Mouse (Mus musculus): Measurements from ENCODE around the gene Rrp1.
"Not testable (repeated sequence)": the region's sequence is repeated elsewhere in the genome, so short reads cannot be mapped to it uniquely, and the experiment has no call there.

Gene Rrp1

DNA sequence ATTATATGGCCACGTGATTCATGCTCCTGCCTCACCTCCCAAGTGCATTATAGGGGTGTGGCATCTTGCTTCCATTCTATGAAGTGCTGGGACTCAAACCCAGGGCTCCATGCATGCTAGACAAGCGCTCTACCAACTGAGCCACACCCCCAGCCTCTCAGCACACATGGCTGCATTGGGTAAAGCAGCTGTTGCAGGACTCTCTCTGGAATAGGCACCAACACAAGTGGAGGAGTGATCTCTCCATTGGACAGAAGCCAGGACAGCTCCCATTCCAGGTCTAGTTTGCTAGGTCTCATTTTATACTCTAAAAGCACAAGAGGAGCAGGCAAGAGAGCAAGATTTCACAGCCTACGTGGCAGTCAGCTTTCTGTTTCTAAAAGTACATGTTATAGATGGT is 29.3 kb downstream of the Rrp1 start:
- DNase-seq (ENCODE audit: low spot score), result no peak

DNA sequence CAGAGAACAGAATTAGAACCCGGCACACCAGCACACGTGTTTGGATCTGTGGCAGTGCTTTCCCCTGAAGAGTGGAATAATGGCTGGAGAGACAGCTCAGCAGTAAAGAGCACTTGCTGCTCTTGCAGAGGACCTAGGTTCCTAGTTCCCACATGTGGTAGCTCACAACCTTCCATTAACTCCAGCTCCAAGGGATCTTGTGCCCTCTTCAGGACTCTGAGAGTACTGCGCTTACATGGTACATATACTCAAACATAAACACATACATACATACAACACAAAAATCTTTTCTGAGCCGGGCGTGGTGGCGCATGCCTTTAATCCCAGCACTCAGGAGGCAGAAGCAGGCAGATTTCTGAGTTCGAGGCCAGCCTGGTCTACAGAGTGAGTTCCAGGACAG is 34.3 kb downstream of the Rrp1 start:
- no peak for DNase-seq (ENCODE audit: low spot score)

DNA sequence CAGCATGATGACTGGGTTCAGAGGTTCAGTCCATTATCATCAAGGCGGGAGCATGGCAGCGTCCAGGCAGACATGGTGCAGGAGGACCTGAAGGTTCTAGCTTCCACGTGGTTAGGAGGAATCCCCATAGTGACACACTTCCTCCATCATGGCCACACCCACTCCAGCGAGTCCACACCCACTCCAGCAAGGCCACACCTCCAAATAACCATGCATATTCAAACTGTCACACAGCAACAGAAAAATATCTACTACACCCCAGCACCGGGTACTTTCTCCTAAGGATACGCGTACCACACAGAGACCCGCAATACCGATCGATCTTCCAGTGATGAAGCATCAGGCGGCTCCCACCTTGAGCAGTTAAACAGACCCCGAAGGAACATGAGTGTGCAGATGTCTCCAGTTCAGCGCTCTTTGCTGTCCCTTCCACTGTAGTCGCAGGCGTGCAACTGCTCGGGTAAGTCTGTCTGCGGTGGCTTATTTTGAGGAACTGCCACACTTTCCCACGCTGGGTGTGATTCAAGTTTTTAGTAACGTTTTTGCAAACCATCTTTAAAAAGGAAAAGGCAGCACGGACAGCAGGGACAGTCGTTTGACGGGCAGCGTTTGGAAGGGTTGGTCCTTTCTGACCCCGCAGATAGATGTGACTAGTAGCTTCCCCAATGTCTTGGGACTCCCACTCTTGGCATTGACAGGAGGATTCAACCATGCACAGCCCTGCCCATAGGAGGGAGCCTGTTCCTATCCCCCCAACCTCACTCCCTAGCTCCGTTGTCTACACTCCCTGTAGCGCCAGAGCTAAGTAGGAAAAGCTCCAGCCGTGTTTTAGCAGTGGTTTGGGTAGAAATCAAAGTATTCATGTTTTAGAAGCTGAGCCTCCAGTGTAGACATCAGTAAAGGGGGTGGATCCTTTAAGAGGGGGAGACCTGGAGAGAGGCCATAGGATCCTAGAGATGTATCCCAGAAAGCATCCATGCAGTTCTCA is 39.9 kb downstream of the Rrp1 start:
- no peak for DNase-seq (ENCODE audit: low spot score)

DNA sequence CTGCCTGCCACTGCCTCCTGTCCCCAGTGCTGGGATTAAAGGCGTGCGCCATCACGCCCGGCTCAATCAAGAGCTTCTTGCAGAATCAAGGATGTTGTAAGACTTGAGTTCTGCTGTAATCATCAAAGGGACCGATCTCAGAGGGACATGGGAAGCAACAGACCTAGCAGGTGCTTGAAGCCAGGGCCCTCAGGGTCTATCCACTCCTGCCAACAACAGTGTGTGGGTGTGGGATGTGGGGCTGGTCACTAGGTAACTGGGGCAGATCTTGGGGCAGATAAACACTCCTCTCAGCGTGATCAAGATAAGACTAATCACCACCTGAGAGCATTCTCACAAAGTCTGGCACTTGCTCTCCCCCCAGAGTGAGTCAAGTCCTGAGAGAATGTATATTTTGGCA is 41.1 kb downstream of the Rrp1 start:
- DNase-seq (ENCODE audit: low spot score), result no peak

DNA sequence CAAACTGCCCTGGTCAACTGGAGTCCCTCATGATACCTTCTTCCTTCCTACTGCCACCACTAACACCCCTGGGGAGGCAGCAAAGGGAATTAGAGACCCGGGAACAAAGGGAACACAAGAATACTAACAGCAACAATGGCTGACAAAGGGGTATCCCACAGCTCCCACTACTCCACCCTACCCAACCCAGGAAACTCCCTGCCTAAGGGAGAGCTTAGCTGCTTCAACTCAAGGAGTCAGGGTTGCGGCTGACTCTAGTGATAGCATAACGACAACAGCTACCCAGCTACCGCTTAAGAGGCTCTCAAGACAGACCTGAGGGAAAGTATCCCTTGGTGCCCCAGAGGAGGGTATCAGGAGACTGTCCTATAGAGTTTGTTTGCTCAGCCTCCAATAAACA is 45.3 kb downstream of the Rrp1 start:
- DNase-seq (ENCODE audit: low spot score), result no peak

DNA sequence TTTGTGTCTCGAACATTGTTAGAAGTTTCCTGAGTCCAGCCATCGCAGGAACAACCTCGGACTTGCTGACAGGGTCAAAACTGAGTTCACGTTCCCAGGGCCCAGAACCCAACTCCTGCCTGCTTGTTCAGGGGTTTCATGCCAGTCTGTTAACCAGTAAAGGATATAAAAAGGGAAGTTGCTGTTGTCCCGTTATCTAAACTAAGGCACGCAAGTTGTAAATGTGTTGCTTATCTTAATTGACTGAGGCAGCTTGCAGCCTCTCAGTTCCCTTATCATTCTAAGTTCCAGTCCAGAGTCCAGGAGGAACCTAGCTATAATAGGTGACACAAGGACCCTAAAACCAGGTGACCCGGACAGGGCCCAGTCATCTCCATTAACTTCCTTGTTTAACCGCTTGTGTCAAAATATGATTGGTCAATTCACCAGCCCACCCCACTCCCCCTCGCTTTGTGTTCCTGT is 46.0 kb downstream of the Rrp1 start:
- DNase-seq (ENCODE audit: low spot score), result no peak

DNA sequence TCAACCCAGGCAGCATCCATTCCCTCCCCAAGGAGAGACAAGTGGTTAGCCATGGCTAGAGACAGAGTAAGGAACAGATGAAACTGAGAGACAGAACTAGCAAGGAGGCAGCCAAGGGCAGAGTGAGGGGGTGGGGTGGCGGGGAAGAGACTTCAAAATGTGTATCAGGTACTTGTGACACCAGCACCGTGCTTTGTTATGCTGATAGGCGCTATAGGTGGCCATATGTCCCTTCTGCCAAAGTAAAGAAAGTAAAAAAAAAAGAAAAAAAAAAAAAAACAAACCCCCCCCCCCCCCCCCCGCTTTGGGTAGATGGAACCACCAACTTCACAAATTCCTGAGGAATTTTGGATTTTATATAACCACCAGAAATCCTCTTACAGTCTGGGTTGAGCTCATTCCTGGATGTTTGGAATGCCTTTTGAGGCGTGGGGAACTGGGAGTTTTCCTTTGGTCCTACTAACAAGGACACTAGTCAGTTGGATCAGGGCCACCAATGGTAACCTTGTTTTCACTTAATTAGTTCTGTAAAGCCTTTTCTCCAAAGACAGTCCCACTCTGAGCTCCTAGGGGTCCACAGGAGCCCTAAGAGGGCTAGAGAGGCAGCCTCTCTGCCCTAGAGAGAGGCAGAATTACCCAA is 46.5 kb downstream of the Rrp1 start:
- no peak for DNase-seq (ENCODE audit: low spot score)

DNA sequence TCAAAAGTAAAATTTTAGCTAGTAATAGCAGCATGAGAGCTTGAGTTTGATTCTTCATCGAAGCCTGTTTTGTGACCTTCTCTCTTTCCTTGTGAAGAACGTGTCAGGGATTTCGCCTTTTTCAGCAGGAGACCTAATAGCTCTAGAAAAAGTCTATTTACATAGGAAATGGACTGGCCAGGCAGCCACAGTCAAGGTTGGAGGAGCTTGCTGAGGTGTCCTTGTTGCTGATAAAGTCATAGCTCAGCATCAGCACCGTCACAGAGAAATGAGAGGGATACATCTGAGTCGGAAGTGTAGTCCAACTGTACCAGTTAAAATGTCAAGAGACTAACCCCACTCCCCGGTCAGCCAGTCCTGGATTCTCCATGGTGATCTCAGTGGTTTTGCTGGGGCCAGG is 47.3 kb downstream of the Rrp1 start:
- no peak for DNase-seq (ENCODE audit: low spot score)

DNA sequence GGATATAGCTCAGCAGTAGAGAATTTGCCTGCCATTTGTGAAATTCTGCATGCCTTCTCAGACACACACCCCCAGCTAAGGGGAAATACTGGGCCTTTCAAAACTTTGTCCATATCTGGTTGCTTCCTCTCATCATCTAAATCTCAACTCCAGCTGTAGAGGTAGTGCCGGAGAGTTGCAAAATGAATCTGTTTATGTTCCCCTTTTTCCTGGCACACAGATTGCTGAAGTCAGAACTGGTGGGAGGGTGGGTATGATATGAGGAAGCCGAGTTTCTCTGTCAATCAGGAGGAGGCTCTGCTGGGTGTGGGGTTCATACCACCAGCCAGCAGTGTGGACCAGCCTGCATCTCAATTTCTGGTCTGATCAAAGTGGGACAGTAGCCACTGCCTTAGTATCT is 48.7 kb downstream of the Rrp1 start:
- no peak for DNase-seq (ENCODE audit: low spot score)

DNA sequence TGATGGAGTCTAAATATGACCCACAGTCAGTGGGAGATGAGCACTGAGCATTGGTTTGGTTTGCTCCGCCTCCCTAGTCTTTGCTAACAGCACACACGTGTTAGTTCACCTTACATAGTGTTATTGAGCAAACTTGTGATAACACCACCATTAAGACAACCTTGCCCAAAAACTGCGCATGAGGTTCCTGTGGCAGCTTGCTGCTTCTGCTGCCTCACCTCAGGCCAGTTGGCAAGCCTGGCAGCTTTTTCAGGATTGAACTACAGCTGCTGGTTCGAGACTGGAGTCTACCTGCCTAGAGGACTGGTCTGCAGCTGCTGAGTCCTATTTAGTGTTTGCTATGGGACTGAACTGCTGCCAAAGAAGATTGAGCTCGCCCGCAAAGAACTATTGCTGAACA is 49.5 kb downstream of the Rrp1 start:
- DNase-seq (ENCODE audit: low spot score), result no peak

DNA sequence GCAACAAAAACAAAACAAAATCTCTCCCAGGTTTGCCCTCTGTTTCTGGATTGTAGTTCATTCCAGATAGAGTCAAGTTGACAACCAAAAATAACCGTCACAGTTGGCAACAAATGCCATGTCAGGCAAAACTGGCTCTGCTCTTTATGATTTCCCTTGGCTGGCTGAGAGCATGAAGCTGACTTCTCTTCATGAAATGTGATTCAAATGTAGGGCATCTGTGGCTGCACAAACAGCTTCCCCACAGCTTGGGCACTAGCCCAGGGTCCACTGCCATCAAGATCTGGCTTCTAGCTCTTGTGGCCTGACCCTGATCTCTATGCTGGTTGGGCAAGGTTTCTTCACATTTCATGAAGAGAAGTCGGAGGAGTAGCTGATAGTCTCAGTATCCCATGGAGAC is 50.9 kb downstream of the Rrp1 start:
- DNase-seq (ENCODE audit: low spot score), result peak; percentile 31

DNA sequence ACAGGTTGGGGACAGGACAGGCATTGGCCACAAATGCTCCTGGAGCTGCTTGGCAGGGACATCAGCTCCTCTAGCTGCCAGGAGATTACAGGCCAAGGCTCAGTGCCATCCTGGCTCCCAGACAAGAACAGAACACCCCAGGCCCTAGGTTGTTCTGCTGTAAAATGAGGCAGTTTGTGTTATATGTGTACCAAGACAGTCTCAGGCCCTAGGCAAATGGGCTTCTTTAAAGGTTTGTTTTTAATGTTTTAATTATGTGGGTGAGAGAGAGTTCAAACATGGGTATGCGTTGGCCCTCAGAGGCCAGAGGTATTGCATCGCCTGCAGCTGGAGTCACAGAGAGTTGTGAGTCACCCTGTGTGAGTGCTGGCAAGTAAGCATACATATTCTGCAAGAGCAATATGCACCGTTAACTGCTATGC is 52.5 kb downstream of the Rrp1 start:
- DNase-seq (ENCODE audit: low spot score), result peak; percentile 63

DNA sequence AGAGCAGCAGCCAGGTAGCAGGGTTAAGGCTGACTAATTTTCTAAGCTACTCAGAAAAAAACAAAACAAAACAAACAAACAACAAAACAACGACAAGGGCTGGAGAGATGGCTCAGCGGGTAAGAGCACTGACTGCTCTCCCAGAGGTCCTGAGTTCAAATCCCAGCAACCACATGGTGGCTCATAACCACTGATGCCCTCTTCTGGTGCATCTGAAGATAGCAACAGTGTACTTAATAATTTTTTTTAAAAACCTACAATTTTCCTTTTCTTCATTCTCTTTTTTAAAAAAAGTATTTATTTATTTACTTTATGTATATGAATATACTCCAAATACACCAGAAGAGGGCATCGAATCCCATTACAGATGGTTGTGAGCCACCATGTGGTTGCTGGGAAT is 53.8 kb downstream of the Rrp1 start:
- not testable (repeated sequence) for DNase-seq (ENCODE audit: low spot score)

DNA sequence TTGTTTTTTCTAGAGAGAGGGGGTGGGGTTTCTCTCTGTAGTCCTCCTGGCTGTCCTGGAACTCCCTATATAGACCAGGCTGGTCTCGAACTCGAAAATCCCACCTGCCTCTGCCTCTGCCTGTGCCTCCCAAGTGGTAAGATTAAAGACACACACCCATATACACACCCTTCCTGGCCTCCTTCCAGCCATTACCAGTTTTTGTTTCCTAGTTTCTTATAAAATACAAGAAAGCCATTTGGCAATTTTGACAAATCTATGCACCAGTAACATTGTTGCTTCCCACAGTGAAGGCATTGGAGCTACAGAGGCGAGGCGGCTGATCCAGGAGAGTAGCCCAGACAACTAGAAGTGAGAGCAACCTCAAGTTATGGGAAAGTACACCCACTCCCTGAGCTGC is 54.6 kb downstream of the Rrp1 start:
- DNase-seq (ENCODE audit: low spot score), result peak; percentile 79

DNA sequence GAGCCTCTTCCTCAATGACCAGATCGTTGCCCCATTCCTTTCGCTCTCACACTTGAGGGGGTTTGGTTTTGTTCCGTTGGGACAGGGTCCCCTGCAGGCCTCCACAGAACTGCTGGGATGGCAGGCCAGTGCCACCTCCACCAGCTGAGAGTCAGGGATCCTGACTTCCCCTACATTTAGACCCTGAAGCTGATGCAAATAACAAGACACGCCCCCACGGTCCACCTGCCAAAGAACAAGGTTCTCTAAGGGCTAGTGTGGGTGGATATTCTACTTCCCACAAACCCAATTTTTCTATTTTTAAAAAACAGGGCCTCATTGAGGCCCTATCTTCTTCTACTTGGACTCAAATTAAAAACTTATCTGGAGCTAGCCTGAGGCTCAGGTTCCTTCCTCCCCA is 55.1 kb downstream of the Rrp1 start:
- no peak for DNase-seq (ENCODE audit: low spot score)

DNA sequence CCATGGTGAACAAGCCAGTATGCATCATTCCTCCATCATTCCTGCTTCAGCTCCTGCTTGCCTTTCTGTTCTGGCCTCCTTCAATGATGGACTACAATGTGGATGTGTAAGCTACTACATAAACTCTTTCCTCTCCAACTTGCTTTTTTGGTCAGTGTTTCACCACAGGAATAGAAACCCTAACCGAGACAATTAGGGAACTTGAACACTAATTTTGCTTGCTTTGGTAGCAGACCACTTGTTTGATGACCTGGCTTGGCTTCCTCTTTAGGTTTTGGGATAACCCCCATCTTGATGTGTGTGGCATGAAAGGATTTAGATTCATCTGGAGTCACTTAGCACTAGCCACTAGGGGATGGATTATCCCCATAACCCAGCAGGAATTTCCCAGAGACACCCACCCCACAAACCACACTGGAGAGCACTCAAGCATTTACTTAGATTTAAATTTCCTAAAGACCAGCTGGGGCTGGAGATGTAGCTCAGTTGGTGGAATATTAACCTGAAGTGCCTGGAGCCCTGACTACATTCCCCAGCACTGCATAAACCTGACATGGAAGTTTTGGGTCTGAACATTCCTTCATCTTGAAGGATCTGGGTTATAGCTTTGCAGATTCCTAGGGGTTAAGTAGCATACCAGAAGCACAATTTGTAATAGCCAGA is 56.8 kb downstream of the Rrp1 start:
- DNase-seq (ENCODE audit: low spot score), result no peak

DNA sequence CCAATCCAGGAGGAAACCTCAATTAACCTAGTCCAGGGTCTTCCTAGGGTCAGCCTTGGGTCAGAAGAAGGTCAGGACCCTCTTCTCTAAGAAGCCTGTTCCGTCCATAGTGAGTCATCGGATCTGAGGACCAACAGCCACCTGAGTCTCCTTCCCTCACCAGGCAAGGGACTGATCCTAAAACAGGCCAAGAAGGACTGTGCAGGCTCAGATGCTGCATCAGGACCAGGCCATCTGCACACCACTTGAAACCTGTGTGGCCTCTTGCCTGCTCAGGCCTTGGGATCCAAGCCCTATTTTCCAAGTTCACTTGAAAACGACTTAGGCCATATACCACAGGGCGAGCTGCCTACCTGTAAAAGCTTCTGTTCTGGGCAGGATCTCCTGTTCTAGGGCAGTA is 59.6 kb downstream of the Rrp1 start:
- no peak for DNase-seq (ENCODE audit: low spot score)

DNA sequence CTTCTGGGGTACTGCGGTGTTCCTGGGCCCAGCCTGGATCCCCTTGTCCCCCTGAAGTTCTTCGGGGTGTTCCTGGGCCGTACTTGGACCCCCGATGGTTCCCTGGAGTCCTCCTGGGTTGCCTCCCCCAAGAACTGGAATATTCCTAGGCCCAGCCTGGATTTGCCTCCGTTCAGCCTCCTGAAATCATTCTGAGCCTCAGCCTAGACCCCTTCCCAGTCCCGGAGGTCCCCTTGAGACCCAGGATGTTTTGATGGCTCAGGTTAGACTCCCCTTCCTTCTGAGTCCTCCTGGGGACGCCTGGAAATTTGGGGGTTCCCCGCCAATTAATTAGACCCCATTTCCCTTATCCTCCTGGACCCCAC is 60.2 kb downstream of the Rrp1 start:
- no peak for DNase-seq (ENCODE audit: low spot score)

DNA sequence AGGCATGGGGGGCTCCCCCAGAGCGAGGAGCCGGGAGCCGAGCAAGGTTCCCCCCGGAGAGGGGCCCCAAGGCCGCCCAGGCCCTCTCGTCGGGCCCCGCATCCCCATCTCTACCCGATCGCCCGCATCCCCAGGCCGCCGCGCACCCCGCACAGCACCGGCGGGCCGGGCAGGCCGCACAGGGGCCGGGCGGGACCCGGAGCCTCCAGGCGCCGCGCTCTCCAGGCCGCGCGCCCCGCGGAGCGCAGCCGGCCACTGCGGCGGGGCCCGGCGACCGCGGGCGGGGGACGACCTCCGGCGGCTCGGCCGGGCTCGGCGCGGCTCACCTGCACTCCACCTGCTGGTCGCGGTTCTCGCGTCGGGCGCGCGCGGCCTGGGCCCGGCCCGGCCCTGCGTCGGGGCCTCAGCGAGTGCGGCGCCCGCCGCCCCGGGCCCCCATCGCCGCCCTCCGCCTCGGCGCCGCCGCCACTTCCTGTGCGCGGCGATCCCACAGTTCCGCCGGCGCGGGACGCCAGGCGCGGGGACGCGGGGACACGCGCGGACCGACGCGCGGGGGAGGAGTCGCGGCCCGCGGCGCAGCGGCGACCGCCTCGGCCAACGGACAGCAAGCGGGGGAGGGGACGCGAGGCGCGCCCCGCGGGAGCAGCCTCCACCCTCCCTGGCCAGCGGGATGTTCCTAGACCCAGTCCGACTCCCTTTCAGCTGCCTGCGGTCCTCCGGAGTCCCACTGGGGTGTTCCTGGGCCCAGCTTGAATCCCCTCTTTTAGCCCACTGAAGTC is 60.8 kb downstream of the Rrp1 start, which contains the start of gene Agpat3:
Agpat3 (minus strand) TSS at position 603 of the 779 bp plus-strand sequence.
- DNase-seq (ENCODE audit: low spot score), result peak; percentile 58

DNA sequence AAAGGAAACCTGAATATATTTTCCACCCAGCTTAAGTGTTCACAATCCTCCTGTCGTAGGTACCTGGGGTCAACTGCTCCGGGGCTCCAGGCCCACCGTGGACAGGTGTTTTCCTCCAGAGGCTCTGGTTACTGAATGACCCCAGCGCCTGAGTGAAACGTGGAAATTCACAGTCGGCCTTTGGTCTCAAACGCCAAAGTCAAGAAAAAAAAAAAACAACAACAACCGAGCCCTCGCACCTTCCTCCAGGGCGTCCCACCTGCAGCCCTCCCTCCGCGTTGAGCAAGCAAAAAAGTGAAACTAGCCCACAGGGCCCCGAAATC is 61.3 kb downstream of the Rrp1 start:
- DNase-seq (ENCODE audit: low spot score), result no peak

DNA sequence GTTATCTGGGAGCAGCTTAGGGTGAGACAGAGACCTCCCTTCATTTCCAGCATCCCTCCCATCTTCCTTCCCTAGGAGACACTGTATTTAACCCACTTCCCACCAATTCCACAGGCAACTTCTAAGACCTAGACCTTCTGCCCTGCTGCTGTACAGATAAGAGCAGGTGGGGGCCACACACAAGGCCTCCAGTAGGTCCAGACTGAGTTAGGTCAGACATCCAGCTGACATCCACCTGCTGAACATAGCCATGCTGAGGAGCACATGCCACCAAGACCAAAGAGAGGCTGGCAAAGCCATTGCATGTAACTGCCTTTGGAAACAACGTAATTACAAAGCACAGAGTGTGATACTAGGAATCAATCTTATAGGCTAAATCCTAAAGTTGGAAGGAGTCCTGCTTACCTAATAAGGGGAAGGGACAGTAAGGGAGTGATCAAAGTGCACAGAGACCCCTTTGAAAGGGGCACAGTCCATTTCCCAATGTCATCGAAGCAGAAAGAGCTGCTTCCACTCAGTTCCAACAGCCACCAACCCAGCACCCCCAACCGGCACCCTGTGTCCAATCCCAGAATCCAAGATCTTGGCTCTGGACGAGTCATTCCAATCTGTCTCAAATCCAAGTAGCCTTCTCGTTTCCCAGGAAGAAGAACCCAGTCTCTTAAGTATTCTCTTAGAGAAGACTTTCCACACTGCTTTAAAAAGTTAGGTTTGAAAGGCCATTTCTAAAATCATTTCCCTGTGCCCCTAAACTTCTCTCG is 61.9 kb downstream of the Rrp1 start:
- no peak for DNase-seq (ENCODE audit: low spot score)
